Comparison of ENCODE assay signal across 17 mouse cellular contexts in the genomic region with DNA sequence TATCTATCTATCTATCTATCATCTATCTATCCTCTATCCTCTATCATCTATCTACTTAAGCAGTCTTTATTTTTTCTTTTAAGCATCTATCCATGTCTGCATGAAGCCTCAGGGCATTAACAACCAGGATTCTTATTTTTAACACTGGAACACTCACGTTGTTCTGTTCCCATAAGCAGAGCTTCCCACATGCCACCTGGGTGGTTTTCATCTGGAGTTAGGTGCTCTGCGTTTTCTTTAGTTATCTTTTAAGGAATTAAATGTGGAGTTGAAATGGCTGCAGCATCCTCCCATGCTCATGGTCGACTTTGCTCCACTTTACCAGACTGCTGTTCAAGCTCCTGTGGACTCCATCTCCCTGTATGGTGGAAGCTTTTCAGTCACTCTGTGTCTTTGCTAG.
DNase-seq lines count a peak whose midpoint lies in the region.
"Had no signal": no experiment of that assay in that cellular context is flagged by ENCODE, and none has a peak within 500 bp of the region (broad histone marks: within the 10 kb centered on the region; RNA-seq: fewer than 3 reads in every experiment).

No protein-coding gene starts in this region.

- intact Hi-C loops in left cerebral cortex, postnatal 10 days (cut with DNase I) = no loop called here

- DNase-seq in frontal cortex, adult 2 months (ENCODE audit: extremely low spot score in 1 of 2, low spot score in 1 of 2) = peak; percentile 11 to 40
- DNase-seq in frontal cortex, postnatal 14 days (ENCODE audit: low spot score in 2 of 2) = no peak
- DNase-seq in left cerebral cortex, adult 18-20 months (ENCODE audit: low spot score in 2 of 2) = peak; percentile 15 to 34
- DNase-seq in left cerebral cortex, postnatal 10 days (ENCODE audit: extremely low spot score in 1 of 2, low spot score in 2 of 2) = no peak
- peak; percentile 10 to 64 for DNase-seq in left cerebral cortex, adult 9 months (ENCODE audit: low spot score in 2 of 2)
- peak; percentile 22 for DNase-seq in telencephalon, adult 2 months (ENCODE audit: low read depth, low spot score)
- no peak for DNase-seq in spleen, postnatal 10 days (ENCODE audit: low spot score in 2 of 2)
- DNase-seq: adrenal gland, adult 2 months; cerebellum, adult 8-10 months; cerebellum, postnatal 36 days; gastrocnemius, postnatal 10 days; heart, postnatal 14 days; kidney, adult 18-20 months; kidney, postnatal 25 days; liver, postnatal 0 days; lung, postnatal 4 days; thymus, postnatal 14 days had no signal

Comparison
In these comparisons a context has a peak if more than half of its experiments do, and no peak if none do; other contexts are left out.
1. DNase-seq: peak in frontal cortex, adult 2 months (2 of 2), left cerebral cortex, adult 18-20 months (2 of 2), left cerebral cortex, adult 9 months (2 of 2) and telencephalon, adult 2 months (single experiment); none in frontal cortex, postnatal 14 days (0 of 2), left cerebral cortex, postnatal 10 days (0 of 2) and spleen, postnatal 10 days (0 of 2).